In the genomic region with DNA sequence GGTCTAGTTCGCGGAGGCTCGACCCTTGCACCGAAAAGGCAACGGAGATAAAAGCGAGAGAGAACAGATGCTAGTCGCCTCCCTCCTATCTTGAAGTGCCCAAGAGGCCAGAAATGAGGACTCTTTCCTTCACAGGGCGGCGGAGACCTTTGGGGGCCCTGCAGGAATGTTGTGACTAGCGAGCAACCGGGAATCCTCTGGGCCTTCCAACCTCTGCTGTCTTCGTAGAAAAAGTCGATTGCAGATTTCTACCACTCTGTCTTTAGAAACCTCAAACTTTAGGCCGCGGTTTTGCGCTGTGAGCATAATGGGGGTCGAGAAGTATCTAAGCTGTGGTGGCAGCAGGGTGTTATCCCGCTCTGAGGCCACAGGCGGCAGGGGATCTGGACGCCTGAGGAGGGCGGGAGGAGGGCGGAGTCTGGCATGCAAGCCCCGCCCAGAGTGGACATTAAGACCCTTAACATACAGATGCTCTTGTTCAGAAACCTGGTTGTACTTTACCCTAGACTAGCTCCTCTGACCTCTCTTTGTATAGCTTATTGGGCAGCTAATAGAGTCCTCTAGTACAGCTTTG, we compare ENCODE assay signal across 7 mouse cellular contexts. TPM values are rescaled to one million over a fixed set of nuclear protein-coding genes. Genes with fewer than 3 reads are reported as not detected.
DNase-seq lines count a peak whose midpoint lies in the region; ATAC-seq lines count a peak whose summit lies in the region.

No protein-coding gene starts in this region.

- H3K9ac ChIP-seq in embryonic facial prominence, embryonic 14.5 days (ENCODE audit: low read depth, low read length) = peak overlapping the region; percentile 64
- peak overlapping the region; percentile 53; the same call in 1 of the 2 replicates for H3K9ac ChIP-seq in intestine, embryonic 15.5 days
- H3K9ac ChIP-seq in midbrain, embryonic 11.5 days (ENCODE audit: low read length) = peak overlapping the region; percentile 66

- peak; percentile 37 to 42 for DNase-seq in right cerebral cortex, postnatal 10 days (ENCODE audit: low spot score in 2 of 2)
- DNase-seq in right cerebral cortex, adult 2 months (ENCODE audit: low spot score in 2 of 2) = no peak
- peak; percentile 63 for DNase-seq in embryonic facial prominence, embryonic 14.5 days (ENCODE audit: low spot score)
- DNase-seq in midbrain, embryonic 11.5 days (ENCODE audit: low spot score, missing footprints) = peak; percentile 93
- DNase-seq in T-cell, adult 2 months (ENCODE audit: low spot score) = no peak
- no peak for DNase-seq in layer of hippocampus, adult 18-20 months (ENCODE audit: low spot score in 2 of 2)

- H3K36me3 ChIP-seq in embryonic facial prominence, embryonic 14.5 days (ENCODE audit: control insufficient read depth, insufficient read depth, low read length) = no peaks in the 10 kb centered on the region
- H3K36me3 ChIP-seq in intestine, embryonic 15.5 days = no peaks in the 10 kb centered on the region
- no peaks in the 10 kb centered on the region for H3K36me3 ChIP-seq in midbrain, embryonic 11.5 days (ENCODE audit: control insufficient read depth, insufficient read depth, low read length)

- H3K4me2 ChIP-seq in embryonic facial prominence, embryonic 14.5 days (ENCODE audit: low read depth, low read length) = peak overlapping the region; percentile 96
- H3K4me2 ChIP-seq in intestine, embryonic 15.5 days (replicated peaks) = peak overlapping the region; percentile 100
- peak overlapping the region; percentile 92 for H3K4me2 ChIP-seq in midbrain, embryonic 11.5 days

- H3K27ac ChIP-seq in embryonic facial prominence, embryonic 14.5 days (replicated peaks; ENCODE audit: low read depth, low read length) = no peak overlapping the region
- H3K27ac ChIP-seq in intestine, embryonic 15.5 days = no peak overlapping the region
- no peak overlapping the region for H3K27ac ChIP-seq in midbrain, embryonic 11.5 days (ENCODE audit: low read depth, low read length)

- H3K9me3 ChIP-seq in embryonic facial prominence, embryonic 14.5 days (ENCODE audit: control insufficient read depth, low read length) = no peaks in the 10 kb centered on the region
- no peaks in the 10 kb centered on the region for H3K9me3 ChIP-seq in intestine, embryonic 15.5 days
- H3K9me3 ChIP-seq in midbrain, embryonic 11.5 days (ENCODE audit: control insufficient read depth, low read length) = no peaks in the 10 kb centered on the region

- H3K4me1 ChIP-seq in embryonic facial prominence, embryonic 14.5 days (ENCODE audit: control insufficient read depth, insufficient read depth, low read length) = no peaks in the 10 kb centered on the region
- H3K4me1 ChIP-seq in intestine, embryonic 15.5 days (replicated peaks) = peaks cover 14% of the 10 kb centered on the region
- H3K4me1 ChIP-seq in midbrain, embryonic 11.5 days (ENCODE audit: control insufficient read depth, insufficient read depth, low read length) = 0 out of 2 replicates have a peak, but pooled peaks cover 9% of the 10 kb centered on the region

- 1% methylated on average over 21 of the region's 23 CpGs for WGBS in embryonic facial prominence, embryonic 14.5 days
- 2% methylated on average over 23 of the region's 23 CpGs for WGBS in intestine, embryonic 15.5 days
- WGBS in midbrain, embryonic 11.5 days = 1% methylated on average over 23 of the region's 23 CpGs

- peak overlapping the region; percentile 70 for H3K4me3 ChIP-seq in embryonic facial prominence, embryonic 14.5 days (ENCODE audit: low read depth, low read length)
- peak overlapping the region; percentile 71 for H3K4me3 ChIP-seq in intestine, embryonic 15.5 days (replicated peaks)
- peak overlapping the region; percentile 62 for H3K4me3 ChIP-seq in midbrain, embryonic 11.5 days (ENCODE audit: low read depth, low read length)

- ATAC-seq in embryonic facial prominence, embryonic 14.5 days (ENCODE audit: low read depth) = peak; percentile 82
- ATAC-seq in intestine, embryonic 15.5 days = peak; percentile 77
- ATAC-seq in midbrain, embryonic 11.5 days (ENCODE audit: low FRiP score) = peak; percentile 80

- H3K27me3 ChIP-seq in embryonic facial prominence, embryonic 14.5 days (replicated peaks; ENCODE audit: control insufficient read depth, insufficient read depth, low read length) = peaks cover 40% of the 10 kb centered on the region
- peaks cover 31% of the 10 kb centered on the region for H3K27me3 ChIP-seq in intestine, embryonic 15.5 days (replicated peaks)
- peaks cover 25% of the 10 kb centered on the region for H3K27me3 ChIP-seq in midbrain, embryonic 11.5 days (ENCODE audit: control insufficient read depth, insufficient read depth, low read length)

RNA-seq across cellular contexts. Expression of a gene that starts 24.1 kb away (rescaled TPM):
- polyA plus RNA-seq in embryonic facial prominence, embryonic 14.5 days (2014; fragmentation: Nextera tagmentation; extraction: Ambion mirVana) = 3.2 and 3.3 TPM in 2 replicates
- 4.4 TPM in 2 replicates for polyA plus RNA-seq in intestine, embryonic 15.5 days (2015; fragmentation: Nextera tagmentation; extraction: Ambion mirVana)
- polyA plus RNA-seq in midbrain, embryonic 11.5 days (2014; fragmentation: Nextera tagmentation; extraction: Ambion mirVana) = 6.8 and 9.8 TPM in 2 replicates
- 1 to 10 TPM; 6.1 to 6.4 TPM for total RNA-seq in layer of hippocampus, adult 18-20 months (2021)

RNA-seq across cellular contexts. Expression of a gene that starts 24.4 kb away (rescaled TPM):
- 0.11 and 0.35 TPM in 2 replicates for polyA plus RNA-seq in embryonic facial prominence, embryonic 14.5 days (2014; fragmentation: Nextera tagmentation; extraction: Ambion mirVana)
- polyA plus RNA-seq in intestine, embryonic 15.5 days (2015; fragmentation: Nextera tagmentation; extraction: Ambion mirVana) = 0.10 and 0.29 TPM in 2 replicates
- polyA plus RNA-seq in midbrain, embryonic 11.5 days (2014; fragmentation: Nextera tagmentation; extraction: Ambion mirVana) = 0.33 and 0.63 TPM in 2 replicates
- 100 to 1,000 TPM; 103 to 116 TPM for total RNA-seq in layer of hippocampus, adult 18-20 months (2021)

RNA-seq across cellular contexts. Expression of a gene that starts 59.6 kb away (rescaled TPM):
- polyA plus RNA-seq in embryonic facial prominence, embryonic 14.5 days (2014; fragmentation: Nextera tagmentation; extraction: Ambion mirVana) = 11.0 and 11.6 TPM in 2 replicates
- 20.3 and 21.4 TPM in 2 replicates for polyA plus RNA-seq in intestine, embryonic 15.5 days (2015; fragmentation: Nextera tagmentation; extraction: Ambion mirVana)
- 2.6 and 3.3 TPM in 2 replicates for polyA plus RNA-seq in midbrain, embryonic 11.5 days (2014; fragmentation: Nextera tagmentation; extraction: Ambion mirVana)
- 10 to 100 TPM; 31.5 to 35.9 TPM for total RNA-seq in layer of hippocampus, adult 18-20 months (2021)

Comparison
In these comparisons a context has a peak if more than half of its experiments do, and no peak if none do; other contexts are left out.
1. DNase-seq: peak in right cerebral cortex, postnatal 10 days (2 of 2), embryonic facial prominence, embryonic 14.5 days (single experiment) and midbrain, embryonic 11.5 days (single experiment); none in right cerebral cortex, adult 2 months (0 of 2), T-cell, adult 2 months (single experiment) and layer of hippocampus, adult 18-20 months (0 of 2).
2. Peak in every context shown above with its lines, with median percentiles within 50 percentile points of each other: ATAC-seq, H3K4me2 ChIP-seq, H3K4me3 ChIP-seq and H3K9ac ChIP-seq.